ENCODE assay signal across 8 mouse cellular contexts in genomic region chr4:78606461-78606830, GRCm38 (mm10).
A peak's percentile ranks its signal among the peaks of the same experiment; 100 is the strongest.
DNase-seq lines count a peak whose midpoint lies in the region; ATAC-seq and TF ChIP-seq lines count a peak whose summit lies in the region.
"Had no signal": no experiment of that assay in that cellular context is flagged by ENCODE, and none has a peak within 500 bp of the region (broad histone marks: within the 10 kb centered on the region; RNA-seq: fewer than 3 reads in every experiment).

No protein-coding gene starts in this region.

- no peak for TF ChIP-seq CTCF in left cerebral cortex, adult 2 months (IDR thresholded peaks at IDR 0.05)

- intact Hi-C loops in left cerebral cortex, adult 2 months (cut with DNase I): no loop called here

- peak; percentile 4 for DNase-seq in ovary, postnatal 36 days (ENCODE audit: low spot score)
- no peak for DNase-seq in ovary, postnatal 14 days (ENCODE audit: low spot score)
- DNase-seq in left cerebral cortex, adult 2 months (ENCODE audit: extremely low spot score in 1 of 2, low spot score in 2 of 2): peak in 1 of 2 experiments; percentile 17
- DNase-seq in yolk sac, embryonic 10.5 days (ENCODE audit: low spot score): no peak
- no peak for DNase-seq in urinary bladder, postnatal 4 days (ENCODE audit: low spot score in 2 of 2)

- ATAC-seq in forebrain, embryonic 16.5 days: peak; percentile 93
- peak; percentile 92 for ATAC-seq in neural tube, embryonic 14.5 days (ENCODE audit: low read depth)

- peak overlapping the region; percentile 57 for H3K4me2 ChIP-seq in forebrain, embryonic 16.5 days (ENCODE audit: low read length)
- H3K4me2 ChIP-seq in neural tube, embryonic 14.5 days (ENCODE audit: low read depth, low read length): peak overlapping the region; percentile 44

- 8% methylated on average over 18 of the region's 18 CpGs for WGBS in forebrain, embryonic 16.5 days
- 12% methylated on average over 18 of the region's 18 CpGs for WGBS in neural tube, embryonic 14.5 days

- H3K4me3 ChIP-seq in forebrain, embryonic 16.5 days (replicated peaks; ENCODE audit: low read length): peak overlapping the region; percentile 35
- H3K4me3 ChIP-seq in left cerebral cortex, adult 2 months: peak overlapping the region; percentile 37
- H3K4me3 ChIP-seq in neural tube, embryonic 14.5 days (ENCODE audit: low read depth, low read length): peak overlapping the region; percentile 26; the same call in 1 of the 2 replicates

- peak overlapping the region; percentile 25; the same call in 1 of the 2 replicates for H3K9ac ChIP-seq in forebrain, embryonic 16.5 days (replicated peaks; ENCODE audit: low read depth, low read length)
- no peak overlapping the region for H3K9ac ChIP-seq in neural tube, embryonic 14.5 days (replicated peaks; ENCODE audit: low read depth, low read length)
- H3K9ac ChIP-seq: liver, embryonic 14.5 days had no signal

- no peaks in the 10 kb centered on the region for H3K9me3 ChIP-seq in forebrain, embryonic 16.5 days (ENCODE audit: control insufficient read depth, low read length)
- no peaks in the 10 kb centered on the region for H3K9me3 ChIP-seq in neural tube, embryonic 14.5 days (ENCODE audit: control insufficient read depth, low read length)

- no peak overlapping the region for H3K27ac ChIP-seq in forebrain, embryonic 16.5 days (ENCODE audit: low read length)
- peak overlapping the region; percentile 54; the same call in 1 of the 2 replicates for H3K27ac ChIP-seq in left cerebral cortex, adult 2 months
- no peak overlapping the region for H3K27ac ChIP-seq in neural tube, embryonic 14.5 days (ENCODE audit: low read depth, low read length)
- H3K27ac ChIP-seq: liver, embryonic 14.5 days had no signal

- H3K4me1 ChIP-seq in forebrain, embryonic 16.5 days (replicated peaks; ENCODE audit: control insufficient read depth, insufficient read depth, low read length): peaks cover 4% of the 10 kb centered on the region; the same call in 1 of the 2 replicates
- H3K4me1 ChIP-seq in neural tube, embryonic 14.5 days (ENCODE audit: control insufficient read depth, insufficient read depth, low read length): no peaks in the 10 kb centered on the region

- H3K27me3 ChIP-seq in forebrain, embryonic 16.5 days (replicated peaks; ENCODE audit: control insufficient read depth, insufficient read depth, low read length): no peaks in the 10 kb centered on the region
- no peaks in the 10 kb centered on the region for H3K27me3 ChIP-seq in neural tube, embryonic 14.5 days (ENCODE audit: control insufficient read depth, insufficient read depth, low read length)

- H3K36me3 ChIP-seq in forebrain, embryonic 16.5 days (ENCODE audit: control insufficient read depth, insufficient read depth): no peaks in the 10 kb centered on the region
- no peaks in the 10 kb centered on the region for H3K36me3 ChIP-seq in neural tube, embryonic 14.5 days (ENCODE audit: control insufficient read depth, insufficient read depth, low read length)
